Mouse (Mus musculus): ENCODE data around the gene Slc39a11. TPM values are rescaled to one million over a fixed set of nuclear protein-coding genes. Genes with fewer than 3 reads are reported as not detected.

Slc39a11 gene
- polyA plus RNA-seq, 1 experiment from 2014 or later, result 31.2 TPM

GRCm38 (mm10) chr11:113407474-113407873, 242.4 kb downstream of the Slc39a11 start:
- no peaks in the 10 kb centered on the region for H3K9me3 ChIP-seq
- 96% methylated on average over 4 of the region's 4 CpGs for WGBS
- H3K4me3 ChIP-seq (replicated peaks), result no peak overlapping the region
- H3K27me3 ChIP-seq, result no peaks in the 10 kb centered on the region
- no peak for ATAC-seq
- H3K4me2 ChIP-seq (replicated peaks), result no peak overlapping the region
- H3K27ac ChIP-seq, result no peak overlapping the region
- no peaks in the 10 kb centered on the region for H3K36me3 ChIP-seq
- H3K9ac ChIP-seq (replicated peaks), result no peak overlapping the region
- H3K4me1 ChIP-seq (replicated peaks), result peaks cover 13% of the 10 kb centered on the region; the same call in 1 of the 2 replicates

DNA sequence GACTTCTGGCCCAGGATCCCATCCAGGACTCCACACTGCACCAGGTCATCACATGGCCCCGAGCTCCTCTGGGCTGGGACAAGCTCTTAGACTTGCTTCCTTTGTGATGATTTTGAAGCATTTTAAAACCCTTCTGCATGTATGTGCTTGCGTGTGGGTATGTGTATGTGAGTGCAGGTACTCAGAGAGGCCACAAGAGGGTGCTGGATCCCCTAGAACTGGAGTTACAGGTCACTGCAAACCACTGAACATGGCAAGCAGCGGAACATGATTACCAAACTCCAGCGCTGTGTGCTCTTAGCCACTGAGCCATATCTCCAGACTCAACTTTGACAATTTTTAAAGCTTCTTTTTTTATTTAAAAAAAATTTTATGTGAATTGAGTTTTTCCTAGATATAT, 249.0 kb downstream of the Slc39a11 start:
- H3K9ac ChIP-seq (replicated peaks), result no peak overlapping the region
- whole genome bisulfite sequencing, result 94% methylated on average over 4 of the region's 4 CpGs
- no peak overlapping the region for H3K4me2 ChIP-seq (replicated peaks)
- peaks cover 14% of the 10 kb centered on the region for H3K4me1 ChIP-seq (replicated peaks)
- H3K27ac ChIP-seq, result no peak overlapping the region
- no peaks in the 10 kb centered on the region for H3K27me3 ChIP-seq
- H3K9me3 ChIP-seq, result peaks cover 6% of the 10 kb centered on the region; the same call in 1 of the 2 replicates
- H3K4me3 ChIP-seq (replicated peaks), result no peak overlapping the region
- 0 out of 2 replicates have a peak, but pooled peaks cover 6% of the 10 kb centered on the region for H3K36me3 ChIP-seq
- ATAC-seq, result no peak

- Histone ChIP-seq H3K4me3 (replicated peaks) (no peak overlapping the region), H3K27me3 (no peaks in the 10 kb centered on the region), H3K27ac (no peak overlapping the region), H3K9ac (replicated peaks) (no peak overlapping the region), H3K36me3 (0 out of 2 replicates have a peak, but pooled peaks cover 6% of the 10 kb centered on the region), H3K9me3 (peaks cover 6% of the 10 kb centered on the region; the same call in 1 of the 2 replicates), H3K4me2 (replicated peaks) (no peak overlapping the region), H3K4me1 (replicated peaks) (peaks cover 20% of the 10 kb centered on the region)
- WGBS, result 83% methylated on average over 11 of the region's 11 CpGs
- ATAC-seq, result no peak
Measured at GRCm38 (mm10) chr11:113399601-113400000, 250.3 kb downstream of the Slc39a11 start.

DNA sequence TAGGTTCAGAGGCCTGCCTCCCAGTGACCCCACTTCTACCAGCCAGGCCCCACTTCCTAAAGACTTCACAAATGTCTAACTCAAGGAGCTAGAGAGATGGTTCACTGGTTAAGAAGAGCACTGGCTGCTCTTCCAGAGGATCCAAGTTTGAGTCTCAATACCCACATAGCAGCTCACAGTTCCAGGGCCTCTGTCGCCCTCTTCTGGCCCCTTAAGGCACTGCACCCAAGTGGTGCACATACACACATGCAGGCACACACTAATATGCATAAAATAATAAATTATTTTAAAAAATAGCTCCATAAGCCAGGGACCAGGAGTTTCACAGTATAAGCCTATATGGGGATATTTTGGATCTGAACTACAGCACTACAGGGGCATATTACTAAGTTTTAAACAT, 252.5 kb downstream of the Slc39a11 start:
- no peak for ATAC-seq
- H3K4me1 ChIP-seq (replicated peaks), result peaks cover 33% of the 10 kb centered on the region
- WGBS, result 79% methylated on average over 1 of the region's 1 CpGs
- H3K27ac ChIP-seq, result no peak overlapping the region
- no peak overlapping the region for H3K4me2 ChIP-seq (replicated peaks)
- H3K36me3 ChIP-seq, result 0 out of 2 replicates have a peak, but pooled peaks cover 6% of the 10 kb centered on the region
- H3K9ac ChIP-seq (replicated peaks), result no peak overlapping the region
- peaks cover 6% of the 10 kb centered on the region; the same call in 1 of the 2 replicates for H3K9me3 ChIP-seq
- H3K27me3 ChIP-seq, result no peaks in the 10 kb centered on the region
- no peak overlapping the region for H3K4me3 ChIP-seq (replicated peaks)

DNA sequence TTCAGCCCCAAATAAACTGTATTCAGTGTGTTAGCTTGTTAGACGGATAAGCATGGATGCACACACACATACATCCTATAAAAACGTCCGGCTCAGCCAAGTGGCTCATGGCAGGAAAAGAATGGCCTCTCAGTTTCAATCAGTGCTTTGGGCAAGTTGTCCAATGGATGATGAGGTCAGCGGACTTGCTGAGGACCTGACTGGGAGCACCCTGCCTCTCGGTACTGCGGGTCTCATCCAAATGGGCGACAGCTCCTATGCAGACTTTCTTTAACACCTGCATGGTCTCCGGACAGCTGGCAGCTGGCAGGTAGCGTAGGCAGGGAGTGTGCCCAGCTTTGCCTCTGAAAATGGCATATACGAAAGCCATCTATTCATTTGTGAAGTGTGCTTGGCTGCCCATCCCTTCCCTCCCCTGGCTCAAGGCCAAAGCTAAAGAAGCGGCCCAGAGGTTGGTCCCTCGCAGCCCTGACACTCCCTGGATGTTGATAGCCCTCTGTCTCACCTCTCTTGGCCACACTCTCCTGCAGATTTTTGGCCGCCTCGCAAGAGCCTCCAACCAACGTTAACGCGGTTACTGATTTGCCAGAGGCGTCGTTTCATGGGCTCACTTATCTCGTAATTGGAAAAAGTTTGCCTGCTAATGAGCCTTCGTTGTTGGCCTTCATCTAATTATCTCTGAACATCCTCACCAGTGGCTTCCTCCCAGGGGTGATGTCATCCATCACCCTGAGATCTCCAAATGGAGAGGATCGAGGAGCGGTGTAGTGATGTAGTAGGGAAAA, 256.3 kb downstream of the Slc39a11 start:
- 80% methylated on average over 23 of the region's 23 CpGs for WGBS
- Histone ChIP-seq H3K9ac (replicated peaks) (no peak overlapping the region), H3K9me3 (peaks cover 6% of the 10 kb centered on the region; the same call in 1 of the 2 replicates), H3K4me1 (replicated peaks) (peaks cover 61% of the 10 kb centered on the region), H3K4me3 (replicated peaks) (no peak overlapping the region), H3K27me3 (0 out of 2 replicates have a peak, but pooled peaks cover 2% of the 10 kb centered on the region), H3K27ac (peak overlapping the region; percentile 62; the same call in 1 of the 2 replicates), H3K4me2 (replicated peaks) (no peak overlapping the region), H3K36me3 (no peaks in the 10 kb centered on the region)
- no peak for ATAC-seq

DNA sequence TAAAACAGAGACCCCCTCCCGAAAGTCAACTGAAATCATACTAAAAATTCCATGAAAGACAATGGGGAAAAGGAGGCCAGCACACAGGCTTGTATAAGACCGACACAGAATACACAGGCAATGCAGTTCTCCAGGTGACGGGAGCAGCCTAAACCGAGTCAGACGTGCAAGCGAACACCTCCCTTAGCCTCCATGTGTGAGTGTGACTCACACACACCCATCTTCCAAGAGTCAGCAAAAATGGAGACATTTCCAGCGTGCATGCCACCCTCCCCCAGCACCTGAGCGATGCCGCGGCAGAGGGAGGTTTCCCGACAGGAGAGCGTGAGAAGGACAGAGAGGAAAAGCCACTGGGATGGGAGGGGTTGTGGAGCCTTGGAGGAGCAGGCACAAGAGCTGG, 258.2 kb downstream of the Slc39a11 start:
- Histone ChIP-seq H3K27me3 (0 out of 2 replicates have a peak, but pooled peaks cover 2% of the 10 kb centered on the region), H3K4me1 (replicated peaks) (peaks cover 61% of the 10 kb centered on the region), H3K9ac (replicated peaks) (no peak overlapping the region), H3K4me2 (replicated peaks) (no peak overlapping the region), H3K4me3 (replicated peaks) (no peak overlapping the region), H3K36me3 (no peaks in the 10 kb centered on the region), H3K27ac (peak overlapping the region; percentile 19; the same call in 1 of the 2 replicates), H3K9me3 (no peaks in the 10 kb centered on the region)
- 91% methylated on average over 12 of the region's 12 CpGs for WGBS
- no peak for ATAC-seq

DNA sequence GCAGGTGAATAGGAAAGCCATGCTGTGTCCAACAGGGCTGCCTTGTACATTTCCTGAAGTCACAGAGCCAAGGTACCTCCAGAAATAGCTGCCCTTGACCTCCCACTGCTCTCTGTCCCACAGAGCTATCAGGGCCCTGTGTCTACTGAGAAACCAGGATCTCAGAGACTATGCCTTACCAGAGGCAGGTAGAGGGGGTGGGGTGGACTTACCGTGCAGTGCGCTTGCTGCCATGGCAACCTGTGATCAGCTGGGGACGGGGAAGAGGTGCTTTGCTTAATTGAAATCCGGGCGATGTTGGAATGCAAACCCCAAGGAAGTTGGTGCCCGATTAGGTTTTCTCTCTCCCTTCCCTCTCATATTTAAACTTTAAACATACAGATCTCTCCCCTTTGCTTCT, 260.2 kb downstream of the Slc39a11 start:
- ATAC-seq, result peak; percentile 66
- Histone ChIP-seq H3K4me1 (replicated peaks) (peaks cover 60% of the 10 kb centered on the region), H3K9ac (replicated peaks) (no peak overlapping the region), H3K36me3 (no peaks in the 10 kb centered on the region), H3K9me3 (no peaks in the 10 kb centered on the region), H3K4me3 (replicated peaks) (no peak overlapping the region), H3K27me3 (0 out of 2 replicates have a peak, but pooled peaks cover 2% of the 10 kb centered on the region), H3K4me2 (replicated peaks) (no peak overlapping the region), H3K27ac (peak overlapping the region; percentile 19)
- WGBS, result 20% methylated on average over 6 of the region's 6 CpGs

GRCm38 (mm10) chr11:113382674-113383571, 267.0 kb downstream of the Slc39a11 start:
- WGBS, result 28% methylated on average over 10 of the region's 10 CpGs
- Histone ChIP-seq H3K4me2 (replicated peaks) (no peak overlapping the region), H3K36me3 (no peaks in the 10 kb centered on the region), H3K27ac (0 out of 2 replicates have a peak overlapping the region, but pooled peaks have one; percentile 25), H3K27me3 (no peaks in the 10 kb centered on the region), H3K4me1 (replicated peaks) (peaks cover 22% of the 10 kb centered on the region), H3K4me3 (replicated peaks) (no peak overlapping the region), H3K9me3 (no peaks in the 10 kb centered on the region), H3K9ac (replicated peaks) (no peak overlapping the region)
- ATAC-seq, result no peak

GRCm38 (mm10) chr11:113381550-113381949, 268.3 kb downstream of the Slc39a11 start:
- H3K9me3 ChIP-seq, result no peaks in the 10 kb centered on the region
- no peaks in the 10 kb centered on the region for H3K27me3 ChIP-seq
- H3K27ac ChIP-seq, result no peak overlapping the region
- H3K4me3 ChIP-seq (replicated peaks), result no peak overlapping the region
- no peak overlapping the region for H3K4me2 ChIP-seq (replicated peaks)
- no peak overlapping the region for H3K9ac ChIP-seq (replicated peaks)
- ATAC-seq, result no peak
- 76% methylated on average over 8 of the region's 8 CpGs for WGBS
- H3K4me1 ChIP-seq (replicated peaks), result peaks cover 32% of the 10 kb centered on the region
- H3K36me3 ChIP-seq, result no peaks in the 10 kb centered on the region

- H3K27me3 ChIP-seq, result no peaks in the 10 kb centered on the region
- ATAC-seq, result no peak
- 88% methylated on average over 9 of the region's 9 CpGs for WGBS
Measured at GRCm38 (mm10) chr11:113378867-113379266, 271.0 kb downstream of the Slc39a11 start.

GRCm38 (mm10) chr11:113376066-113376465, 273.8 kb downstream of the Slc39a11 start:
- H3K9me3 ChIP-seq, result 0 out of 2 replicates have a peak, but pooled peaks cover 2% of the 10 kb centered on the region
- peaks cover 13% of the 10 kb centered on the region for H3K4me1 ChIP-seq (replicated peaks)
- H3K27me3 ChIP-seq, result no peaks in the 10 kb centered on the region
- 87% methylated on average over 9 of the region's 9 CpGs for WGBS
- no peak overlapping the region for H3K4me3 ChIP-seq (replicated peaks)
- no peak overlapping the region for H3K9ac ChIP-seq (replicated peaks)
- no peak overlapping the region for H3K4me2 ChIP-seq (replicated peaks)
- no peak overlapping the region for H3K27ac ChIP-seq
- no peak for ATAC-seq
- no peaks in the 10 kb centered on the region; the same call in 1 of the 2 replicates for H3K36me3 ChIP-seq

More at GRCm38 (mm10) chr11:113378867-113379266, 271.0 kb downstream of the Slc39a11 start:
- Histone ChIP-seq H3K36me3 (no peaks in the 10 kb centered on the region), H3K4me3 (replicated peaks) (no peak overlapping the region), H3K4me1 (replicated peaks) (peaks cover 22% of the 10 kb centered on the region), H3K4me2 (replicated peaks) (no peak overlapping the region), H3K9me3 (no peaks in the 10 kb centered on the region), H3K27ac (no peak overlapping the region), H3K9ac (replicated peaks) (no peak overlapping the region)

All from midbrain, embryonic 13.5 days (tissue).